Mouse (Mus musculus): ENCODE measurements at regions not wholly inside any gene's neighbourhood (a gene's known extent, or its start where the extent isn't known, plus 50 kb on each side); places are given as distances from the start of the nearest gene placed in this dataset.

GRCm38 (mm10) chr8:44094818-44095217 is 385.0 kb upstream of the Adam34 start:
- H3K9ac ChIP-seq (replicated peaks), result no peak overlapping the region
- WGBS (ENCODE audit: insufficient replicate concordance), result 73% methylated on average over 1 of the region's 1 CpGs
- H3K27me3 ChIP-seq (ENCODE audit: insufficient read depth, low read length), result no peaks in the 10 kb centered on the region
- H3K27ac ChIP-seq (ENCODE audit: low read depth), result no peak overlapping the region
- ATAC-seq, result no peak
- no peaks in the 10 kb centered on the region for H3K4me1 ChIP-seq (ENCODE audit: insufficient read depth)
- H3K4me3 ChIP-seq (ENCODE audit: low read depth, low read length), result no peak overlapping the region
- DNase-seq, result no peak
- TF ChIP-seq EP300 (IDR thresholded peaks at IDR 0.05; ENCODE audit: low read depth) (no peak), CTCF (IDR thresholded peaks at IDR 0.05; ENCODE audit: low read depth) (no peak)
- no peak overlapping the region for H3K4me2 ChIP-seq (ENCODE audit: low read depth, low read length)
- no peaks in the 10 kb centered on the region for H3K36me3 ChIP-seq (replicated peaks; ENCODE audit: insufficient read depth, low read length)
- no peaks in the 10 kb centered on the region for H3K9me3 ChIP-seq (ENCODE audit: low read length)

- ATAC-seq, result no peak
- Histone ChIP-seq H3K9ac (replicated peaks) (no peak overlapping the region), H3K27ac (ENCODE audit: low read depth) (no peak overlapping the region), H3K36me3 (replicated peaks; ENCODE audit: insufficient read depth, low read length) (no peaks in the 10 kb centered on the region), H3K4me1 (ENCODE audit: insufficient read depth) (no peaks in the 10 kb centered on the region), H3K9me3 (ENCODE audit: low read length) (no peaks in the 10 kb centered on the region), H3K27me3 (ENCODE audit: insufficient read depth, low read length) (no peaks in the 10 kb centered on the region), H3K4me3 (ENCODE audit: low read depth, low read length) (no peak overlapping the region), H3K4me2 (ENCODE audit: low read depth, low read length) (no peak overlapping the region)
- TF ChIP-seq CTCF (IDR thresholded peaks at IDR 0.05; ENCODE audit: low read depth) (no peak), EP300 (IDR thresholded peaks at IDR 0.05; ENCODE audit: low read depth) (no peak)
- DNase-seq, result no peak
- 29% methylated on average over 1 of the region's 1 CpGs for WGBS (ENCODE audit: insufficient replicate concordance)
Observed at GRCm38 (mm10) chr8:44093491-44093890, 383.6 kb upstream of the Adam34 start.

GRCm38 (mm10) chr8:44082057-44082456 is 372.2 kb upstream of the Adam34 start:
- Histone ChIP-seq H3K4me1 (ENCODE audit: insufficient read depth) (no peaks in the 10 kb centered on the region), H3K4me2 (ENCODE audit: low read depth, low read length) (no peak overlapping the region), H3K36me3 (replicated peaks; ENCODE audit: insufficient read depth, low read length) (no peaks in the 10 kb centered on the region), H3K9me3 (ENCODE audit: low read length) (no peaks in the 10 kb centered on the region), H3K9ac (replicated peaks) (no peak overlapping the region), H3K4me3 (ENCODE audit: low read depth, low read length) (no peak overlapping the region), H3K27ac (ENCODE audit: low read depth) (no peak overlapping the region), H3K27me3 (ENCODE audit: insufficient read depth, low read length) (no peaks in the 10 kb centered on the region)
- ATAC-seq (no peak), DNase-seq (no peak)
- WGBS (ENCODE audit: insufficient replicate concordance), result 76% methylated on average over 4 of the region's 4 CpGs
- TF ChIP-seq CTCF (IDR thresholded peaks at IDR 0.05; ENCODE audit: low read depth) (no peak), EP300 (IDR thresholded peaks at IDR 0.05; ENCODE audit: low read depth) (no peak)

- no peak for ATAC-seq
- H3K36me3 ChIP-seq (replicated peaks; ENCODE audit: insufficient read depth, low read length), result no peaks in the 10 kb centered on the region
Observed at GRCm38 (mm10) chr8:44058846-44059245, 349.0 kb upstream of the Adam34 start.

GRCm38 (mm10) chr8:44042572-44043355 is 332.9 kb upstream of the Adam34 start:
- Histone ChIP-seq H3K9ac (replicated peaks) (no peak overlapping the region), H3K9me3 (ENCODE audit: low read length) (no peaks in the 10 kb centered on the region), H3K4me3 (ENCODE audit: low read depth, low read length) (no peak overlapping the region), H3K36me3 (replicated peaks; ENCODE audit: insufficient read depth, low read length) (no peaks in the 10 kb centered on the region), H3K27me3 (ENCODE audit: insufficient read depth, low read length) (no peaks in the 10 kb centered on the region), H3K4me2 (ENCODE audit: low read depth, low read length) (no peak overlapping the region), H3K4me1 (ENCODE audit: insufficient read depth) (no peaks in the 10 kb centered on the region), H3K27ac (ENCODE audit: low read depth) (no peak overlapping the region)
- whole genome bisulfite sequencing (ENCODE audit: insufficient replicate concordance), result 79% methylated on average over 8 of the region's 8 CpGs
- DNase-seq, result no peak
- no peak for ATAC-seq
- TF ChIP-seq EP300 (IDR thresholded peaks at IDR 0.05; ENCODE audit: low read depth) (no peak), CTCF (IDR thresholded peaks at IDR 0.05; ENCODE audit: low read depth) (no peak)

More at GRCm38 (mm10) chr8:44058846-44059245, 349.0 kb upstream of the Adam34 start:
- 81% methylated on average over 5 of the region's 5 CpGs for WGBS (ENCODE audit: insufficient replicate concordance)
- H3K9me3 ChIP-seq (ENCODE audit: low read length), result no peaks in the 10 kb centered on the region
- TF ChIP-seq CTCF (IDR thresholded peaks at IDR 0.05; ENCODE audit: low read depth) (no peak), EP300 (IDR thresholded peaks at IDR 0.05; ENCODE audit: low read depth) (no peak)
- H3K4me2 ChIP-seq (ENCODE audit: low read depth, low read length), result no peak overlapping the region
- H3K4me3 ChIP-seq (ENCODE audit: low read depth, low read length), result no peak overlapping the region
- DNase-seq, result no peak
- H3K4me1 ChIP-seq (ENCODE audit: insufficient read depth), result no peaks in the 10 kb centered on the region
- no peaks in the 10 kb centered on the region for H3K27me3 ChIP-seq (ENCODE audit: insufficient read depth, low read length)
- H3K27ac ChIP-seq (ENCODE audit: low read depth), result no peak overlapping the region
- no peak overlapping the region for H3K9ac ChIP-seq (replicated peaks)

- TF ChIP-seq CTCF (IDR thresholded peaks at IDR 0.05; ENCODE audit: low read depth) (no peak), EP300 (IDR thresholded peaks at IDR 0.05; ENCODE audit: low read depth) (no peak)
- Histone ChIP-seq H3K4me3 (ENCODE audit: low read depth, low read length) (no peak overlapping the region), H3K4me2 (ENCODE audit: low read depth, low read length) (no peak overlapping the region), H3K4me1 (ENCODE audit: insufficient read depth) (no peaks in the 10 kb centered on the region), H3K27me3 (ENCODE audit: insufficient read depth, low read length) (no peaks in the 10 kb centered on the region), H3K9ac (replicated peaks) (no peak overlapping the region), H3K36me3 (replicated peaks; ENCODE audit: insufficient read depth, low read length) (no peaks in the 10 kb centered on the region), H3K27ac (ENCODE audit: low read depth) (no peak overlapping the region), H3K9me3 (ENCODE audit: low read length) (no peaks in the 10 kb centered on the region)
- WGBS (ENCODE audit: insufficient replicate concordance), result 36% methylated on average over 4 of the region's 4 CpGs
- ATAC-seq (no peak), DNase-seq (no peak)
Observed at GRCm38 (mm10) chr8:44034211-44034610, 324.4 kb upstream of the Adam34 start.

Data from liver, postnatal 0 days (tissue).